Mouse (Mus musculus) urinary bladder, postnatal 36 days (tissue): Measurements from ENCODE around the gene Cadm1.

Experiments used
- DNase-seq, 2 experiments: peaks; one replicate each; pipeline ENCODE4 v3.0.0; 2022; ENCODE audit warnings: low spot score in 2 of 2, mixed read lengths in 1 of 2

Gene Cadm1

GRCm38 (mm10) chr9:47548916-47549315 lies 18.9 kb downstream of the Cadm1 start:
- DNase-seq: no peak

- no peak for DNase-seq
Measured at GRCm38 (mm10) chr9:47552960-47553575, 23.1 kb downstream of the Cadm1 start.

- no peak for DNase-seq
Measured at GRCm38 (mm10) chr9:47560726-47561125, 30.8 kb downstream of the Cadm1 start.

GRCm38 (mm10) chr9:47561596-47561995 lies 31.6 kb downstream of the Cadm1 start:
- no peak for DNase-seq

- no peak for DNase-seq
Measured at GRCm38 (mm10) chr9:47565088-47565487, 35.1 kb downstream of the Cadm1 start.

- no peak for DNase-seq
Measured at GRCm38 (mm10) chr9:47567873-47568272, 37.9 kb downstream of the Cadm1 start.

GRCm38 (mm10) chr9:47570184-47570583 lies 40.2 kb downstream of the Cadm1 start:
- DNase-seq: no peak

- DNase-seq: no peak
Measured at GRCm38 (mm10) chr9:47571461-47571860, 41.5 kb downstream of the Cadm1 start.

GRCm38 (mm10) chr9:47572132-47572531 lies 42.2 kb downstream of the Cadm1 start:
- DNase-seq: no peak

GRCm38 (mm10) chr9:47573456-47573855 lies 43.5 kb downstream of the Cadm1 start:
- DNase-seq: no peak

- DNase-seq: no peak
Measured at GRCm38 (mm10) chr9:47574710-47575414, 44.9 kb downstream of the Cadm1 start.

GRCm38 (mm10) chr9:47575764-47576163 lies 45.8 kb downstream of the Cadm1 start:
- no peak for DNase-seq

- DNase-seq: no peak
Measured at GRCm38 (mm10) chr9:47579464-47579863, 49.5 kb downstream of the Cadm1 start.

- DNase-seq: no peak
Measured at GRCm38 (mm10) chr9:47581576-47582365, 51.8 kb downstream of the Cadm1 start.

GRCm38 (mm10) chr9:47583241-47583640 lies 53.3 kb downstream of the Cadm1 start:
- no peak for DNase-seq

- DNase-seq: no peak
Measured at GRCm38 (mm10) chr9:47586176-47586575, 56.2 kb downstream of the Cadm1 start.

GRCm38 (mm10) chr9:47586839-47587238 lies 56.9 kb downstream of the Cadm1 start:
- no peak for DNase-seq

- DNase-seq: no peak
Measured at GRCm38 (mm10) chr9:47587577-47588194, 57.7 kb downstream of the Cadm1 start.

- peak; percentile 60 to 74 for DNase-seq
Measured at GRCm38 (mm10) chr9:47589832-47590231, 59.9 kb downstream of the Cadm1 start.

- DNase-seq: no peak
Measured at GRCm38 (mm10) chr9:47601541-47601940, 71.6 kb downstream of the Cadm1 start.

- DNase-seq: no peak
Measured at GRCm38 (mm10) chr9:47603971-47604370, 74.0 kb downstream of the Cadm1 start.

- no peak for DNase-seq
Measured at GRCm38 (mm10) chr9:47605628-47606027, 75.7 kb downstream of the Cadm1 start.
